Mouse (Mus musculus) lung, embryonic 15.5 days (tissue): ENCODE data around the gene Olfr648. TPM values are rescaled to one million over a fixed set of nuclear protein-coding genes. Genes with fewer than 3 reads are reported as not detected.

ENCODE experiments used
- ATAC-seq: fragments of 200-750 bp; cut with Nextera tagmentation; 2 replicates; pipeline ENCODE4 v1.8.0; 2017; ENCODE audit warnings: moderate number of reproducible peaks, borderline replicate concordance; ENCODE audit not compliant: low FRiP score, low TSS enrichment; ENCODE audit errors: extremely low read depth
- H3K27ac ChIP-seq: fragments of 300-500 bp; sonication (generic); 2 replicates; pipeline ENCODE4 v1.5.1; 2015; ENCODE audit warnings: moderate library complexity, mild to moderate bottlenecking, inconsistent platforms
- H3K27me3 ChIP-seq: fragments of 300-500 bp; sonication (generic); 2 replicates; pipeline ENCODE4 v1.6.1; 2015; ENCODE audit warnings: inconsistent platforms
- H3K36me3 ChIP-seq: fragments of 300-500 bp; sonication (generic); 2 replicates; pipeline ENCODE4 v1.6.1; 2015; ENCODE audit warnings: inconsistent platforms
- H3K4me1 ChIP-seq: fragments of 300-500 bp; sonication (generic); 2 replicates; pipeline ENCODE4 v1.6.1; 2015; ENCODE audit warnings: inconsistent platforms
- H3K4me2 ChIP-seq: fragments of 300-500 bp; sonication (generic); 2 replicates; pipeline ENCODE4 v1.6.1; 2015; ENCODE audit warnings: inconsistent platforms, mild to moderate bottlenecking, moderate library complexity
- H3K4me3 ChIP-seq: fragments of 300-500 bp; sonication (generic); 2 replicates; pipeline ENCODE4 v1.5.1; 2015; ENCODE audit warnings: mild to moderate bottlenecking, inconsistent platforms
- H3K9ac ChIP-seq: fragments of 300-500 bp; sonication (generic); 2 replicates; pipeline ENCODE4 v1.6.1; 2015; ENCODE audit warnings: inconsistent platforms
- H3K9me3 ChIP-seq: fragments of 300-500 bp; sonication (generic); 2 replicates; pipeline ENCODE4 v1.6.1; 2016; ENCODE audit warnings: inconsistent platforms
- WGBS: fragments of 180-500 bp; shearing (Covaris S2); methylation state at CpG from one replicate; pipeline ENCODE4 v1.1.7; 2015; 5-methylcytosine and 5-hydroxymethylcytosine counted together
- polyA plus RNA-seq: library from polyadenylated mRNA; unstranded; fragments of >200 nt; fragmentation: Nextera tagmentation; extraction: Ambion mirVana; gene quantifications from 2 replicates; pipeline ENCODE4 v1.2.1, GENCODE M21; 2015

Gene Olfr648
- polyA plus RNA-seq, 1 experiment from 2014 or later: 0.12 TPM

- ATAC-seq: peak; percentile 59; the same call in 1 of the 2 replicates
- no peak overlapping the region for H3K4me3 ChIP-seq
- H3K9ac ChIP-seq: no peak overlapping the region
- WGBS: 42% methylated on average over 6 of the region's 6 CpGs
- H3K9me3 ChIP-seq: no peaks in the 10 kb centered on the region
- no peaks in the 10 kb centered on the region for H3K36me3 ChIP-seq
- no peak overlapping the region for H3K4me2 ChIP-seq
- no peak overlapping the region for H3K27ac ChIP-seq
- H3K27me3 ChIP-seq: no peaks in the 10 kb centered on the region
- H3K4me1 ChIP-seq: no peaks in the 10 kb centered on the region
Observed at GRCm38 (mm10) chr7:104169634-104170204, 13.5 kb downstream of the Olfr648 start.

GRCm38 (mm10) chr7:104167105-104167504 lies 16.1 kb downstream of the Olfr648 start:
- Histone ChIP-seq H3K9ac (no peak overlapping the region), H3K9me3 (no peaks in the 10 kb centered on the region), H3K4me2 (no peak overlapping the region), H3K4me3 (no peak overlapping the region), H3K27me3 (no peaks in the 10 kb centered on the region), H3K27ac (no peak overlapping the region), H3K4me1 (no peaks in the 10 kb centered on the region), H3K36me3 (no peaks in the 10 kb centered on the region)
- ATAC-seq: no peak
- WGBS: 73% methylated on average over 6 of the region's 6 CpGs

DNA sequence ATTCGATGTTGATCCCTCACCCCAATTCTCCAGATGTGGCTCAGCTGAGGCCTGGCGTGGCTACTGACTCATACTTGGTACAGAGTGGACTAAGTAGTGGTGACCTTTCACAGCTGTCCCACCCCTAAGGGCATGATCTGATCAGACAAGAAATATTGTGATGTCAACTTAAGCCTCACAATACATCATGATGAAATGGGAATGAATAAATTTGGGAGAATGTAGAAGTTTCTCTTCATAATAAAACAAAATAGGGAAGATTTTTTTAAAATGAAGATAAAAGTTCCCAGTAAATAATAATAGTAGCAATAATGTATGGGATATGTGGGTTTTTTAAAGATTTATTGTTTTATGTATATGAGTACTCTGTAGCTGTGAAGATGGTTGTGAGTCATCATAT lies 32.7 kb downstream of the Olfr648 start, which contains the start of gene Ubqlnl:
TSS of gene Ubqlnl (minus strand) at position 101 of the 400 bp plus-strand sequence.
- no peak within 1 kb of the TSS for H3K4me3 ChIP-seq
- WGBS: 79% methylated on average over 2 of the region's 2 CpGs
- H3K27me3 ChIP-seq: no peaks in the 10 kb centered on the region
- H3K4me1 ChIP-seq: no peaks in the 10 kb centered on the region
- H3K9ac ChIP-seq: no peak within 1 kb of the TSS
- H3K4me2 ChIP-seq: no peak within 1 kb of the TSS
- no peaks in the 10 kb centered on the region for H3K36me3 ChIP-seq
- no peak within 1 kb of the TSS for H3K27ac ChIP-seq
- no peak for ATAC-seq
- H3K9me3 ChIP-seq: no peaks in the 10 kb centered on the region

- no peak within 1 kb of the TSS for H3K27ac ChIP-seq
- H3K4me2 ChIP-seq: no peak within 1 kb of the TSS
- H3K27me3 ChIP-seq: no peaks in the 10 kb centered on the region
- no peak within 1 kb of the TSS for H3K9ac ChIP-seq
- H3K9me3 ChIP-seq: no peaks in the 10 kb centered on the region
- WGBS: 64% methylated on average over 3 of the region's 3 CpGs
- H3K4me3 ChIP-seq: no peak within 1 kb of the TSS
- ATAC-seq: no peak
- no peaks in the 10 kb centered on the region for H3K4me1 ChIP-seq
- H3K36me3 ChIP-seq: no peaks in the 10 kb centered on the region
Observed at GRCm38 (mm10) chr7:104143179-104143578, 40.0 kb downstream of the Olfr648 start, which contains the start of gene Ubqln3. TSS of gene Ubqln3 (minus strand) at chr7:104143279.

DNA sequence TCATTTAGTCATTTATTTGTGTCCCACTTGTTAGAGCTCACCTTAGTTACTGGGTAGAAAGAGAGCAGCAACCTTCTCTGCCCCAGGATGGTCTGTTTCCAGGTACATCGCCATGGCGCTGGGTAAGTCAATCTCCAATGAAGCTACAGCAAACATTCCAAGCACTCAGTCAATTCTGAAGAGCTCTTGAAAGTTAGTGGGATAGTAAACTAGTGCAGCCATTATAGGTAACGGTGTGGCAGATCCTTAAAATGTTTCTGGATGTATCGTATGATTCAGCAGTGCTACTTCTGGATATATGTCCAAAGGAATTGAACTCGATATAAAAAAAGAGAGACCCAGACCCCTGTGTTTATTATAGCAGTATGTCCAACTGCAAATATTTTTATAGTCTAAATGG lies 45.9 kb downstream of the Olfr648 start, which contains the start of gene Olfr643:
TSS of gene Olfr643 (minus strand) at position 101 of the 400 bp plus-strand sequence.
- H3K27me3 ChIP-seq: no peaks in the 10 kb centered on the region
- 59% methylated on average over 5 of the region's 5 CpGs for WGBS
- ATAC-seq: no peak
- no peak within 1 kb of the TSS for H3K4me3 ChIP-seq
- H3K9ac ChIP-seq: no peak within 1 kb of the TSS
- no peaks in the 10 kb centered on the region for H3K36me3 ChIP-seq
- no peak within 1 kb of the TSS for H3K4me2 ChIP-seq
- H3K27ac ChIP-seq: no peak within 1 kb of the TSS
- no peaks in the 10 kb centered on the region for H3K4me1 ChIP-seq
- no peaks in the 10 kb centered on the region for H3K9me3 ChIP-seq

- Histone ChIP-seq H3K9ac (no peak within 1 kb of the TSS), H3K4me1 (no peaks in the 10 kb centered on the region), H3K27me3 (no peaks in the 10 kb centered on the region), H3K4me2 (no peak within 1 kb of the TSS), H3K4me3 (no peak within 1 kb of the TSS), H3K27ac (no peak within 1 kb of the TSS), H3K36me3 (no peaks in the 10 kb centered on the region), H3K9me3 (no peaks in the 10 kb centered on the region)
- 91% methylated on average over 5 of the region's 5 CpGs for WGBS
- no peak; the same call in 1 of the 2 replicates for ATAC-seq
Observed at GRCm38 (mm10) chr7:104129726-104130125, 53.5 kb downstream of the Olfr648 start, which contains the start of gene Ubqln5. TSS of gene Ubqln5 (minus strand) at chr7:104129826.

Other genes with a start within 250 kb of the Olfr648 start
- not detected in 2 replicates for gene Olfr632, start 249.0 kb downstream of the Olfr648 start, polyA plus RNA-seq
- gene Olfr633, start 239.0 kb downstream of the Olfr648 start, polyA plus RNA-seq: not detected in 2 replicates
- gene Olfr635, start 212.2 kb downstream of the Olfr648 start, polyA plus RNA-seq: not detected in 2 replicates
- not detected in 2 replicates for gene Olfr638, start 184.6 kb downstream of the Olfr648 start, polyA plus RNA-seq
- gene Olfr639, start 166.1 kb downstream of the Olfr648 start, polyA plus RNA-seq: not detected in 2 replicates
- gene Olfr640, start 157.8 kb downstream of the Olfr648 start, polyA plus RNA-seq: not detected in 2 replicates
- gene Olfr641, start 147.9 kb downstream of the Olfr648 start, polyA plus RNA-seq: not detected in 2 replicates
- gene Olfr642, start 130.7 kb downstream of the Olfr648 start, polyA plus RNA-seq: not detected in 2 replicates
- gene 4930516K23Rik, start 121.9 kb downstream of the Olfr648 start, polyA plus RNA-seq: not detected in 2 replicates
- not detected in 2 replicates for gene Olfr644, start 111.5 kb downstream of the Olfr648 start, polyA plus RNA-seq
- gene Olfr645, start 97.9 kb downstream of the Olfr648 start, polyA plus RNA-seq: not detected in 2 replicates
- not detected in 2 replicates for gene Olfr646, start 78.5 kb downstream of the Olfr648 start, polyA plus RNA-seq
- not detected in 2 replicates for gene Ubqln5, start 53.6 kb downstream of the Olfr648 start, polyA plus RNA-seq
- gene Olfr643, start 46.0 kb downstream of the Olfr648 start, polyA plus RNA-seq: not detected in 2 replicates
- not detected in 2 replicates for gene Ubqln3, start 40.1 kb downstream of the Olfr648 start, polyA plus RNA-seq
- gene Ubqlnl, start 32.8 kb downstream of the Olfr648 start, polyA plus RNA-seq: not detected in 2 replicates
- not detected in 2 replicates for gene Olfm5, start 18.6 kb downstream of the Olfr648 start, polyA plus RNA-seq
- not detected in 2 replicates for gene Olfr649, start 12.6 kb upstream of the Olfr648 start, polyA plus RNA-seq
- 0.75 and 0.98 TPM in 2 replicates for gene Trim6, start 35.4 kb upstream of the Olfr648 start, polyA plus RNA-seq
- 1.9 and 2.3 TPM in 2 replicates for gene Trim34a, start 61.1 kb upstream of the Olfr648 start, polyA plus RNA-seq
- 0.26 and 0.31 TPM in 2 replicates for gene Trim5, start 104.7 kb upstream of the Olfr648 start, polyA plus RNA-seq
- gene Trim12a, start 132.1 kb upstream of the Olfr648 start, polyA plus RNA-seq: 4.2 and 5.6 TPM in 2 replicates
- 0.10 TPM in 1 of 2 replicates, not detected in the other for gene Trim34b, start 146.1 kb upstream of the Olfr648 start, polyA plus RNA-seq
- 2.0 and 2.3 TPM in 2 replicates for gene Trim12c, start 170.0 kb upstream of the Olfr648 start, polyA plus RNA-seq
- gene Trim30b, start 186.5 kb upstream of the Olfr648 start, polyA plus RNA-seq: 0.09 TPM in 2 replicates
- gene Trim30c, start 217.4 kb upstream of the Olfr648 start, polyA plus RNA-seq: 0.22 and 0.26 TPM in 2 replicates